Mouse (Mus musculus) fat pad, adult 2 months (tissue): ENCODE data around the gene Map4.
"Not testable (repeated sequence)": the region's sequence is repeated elsewhere in the genome, so short reads cannot be mapped to it uniquely, and the experiment has no call there.

Experiments
- DNase-seq: peaks from one replicate; pipeline ENCODE4 v3.0.0-alpha.2; 2011; ENCODE audit warnings: low read depth, low spot score; ENCODE audit errors: extremely low read depth

The Map4 gene

DNA sequence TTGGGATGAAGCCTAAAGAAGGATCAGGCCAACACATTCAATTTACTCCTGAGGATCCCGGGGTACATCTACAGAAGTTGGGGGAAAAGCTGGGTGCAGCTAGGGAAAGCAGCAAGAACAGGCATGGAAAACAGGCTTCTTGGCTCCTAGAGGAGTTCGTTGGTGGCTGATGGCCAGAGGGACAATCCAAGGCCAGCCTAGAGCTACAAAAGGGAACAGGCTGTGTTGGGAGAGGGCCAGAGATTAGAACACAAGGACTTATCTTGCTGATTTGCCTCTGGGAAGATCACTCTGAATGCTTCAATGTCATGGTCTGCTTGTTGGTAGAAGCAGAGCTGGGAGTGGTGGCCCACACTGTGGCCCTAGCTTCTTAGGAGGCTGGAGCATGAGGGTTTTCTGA is 13.3 kb upstream of the Map4 start:
- DNase-seq: no peak

DNA sequence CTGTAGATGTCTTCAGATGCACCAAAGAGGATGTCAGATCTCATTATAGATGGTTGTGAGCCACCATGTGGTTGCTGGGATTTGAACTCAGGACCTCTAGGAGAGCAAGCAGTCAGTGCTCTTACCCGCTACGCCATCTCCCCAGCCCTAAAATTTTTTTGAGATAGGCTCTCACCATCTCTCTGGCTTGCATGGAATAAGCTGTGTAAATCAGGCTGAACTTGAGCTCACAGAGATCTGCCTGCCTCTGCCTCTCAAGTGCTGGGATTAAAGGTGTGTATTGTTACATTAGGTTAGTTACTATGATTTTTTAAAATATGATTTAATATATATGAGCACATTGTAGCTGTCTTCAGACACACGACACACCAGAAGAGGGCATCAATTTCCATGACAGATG is 2.1 kb upstream of the Map4 start:
- no peak for DNase-seq

DNA sequence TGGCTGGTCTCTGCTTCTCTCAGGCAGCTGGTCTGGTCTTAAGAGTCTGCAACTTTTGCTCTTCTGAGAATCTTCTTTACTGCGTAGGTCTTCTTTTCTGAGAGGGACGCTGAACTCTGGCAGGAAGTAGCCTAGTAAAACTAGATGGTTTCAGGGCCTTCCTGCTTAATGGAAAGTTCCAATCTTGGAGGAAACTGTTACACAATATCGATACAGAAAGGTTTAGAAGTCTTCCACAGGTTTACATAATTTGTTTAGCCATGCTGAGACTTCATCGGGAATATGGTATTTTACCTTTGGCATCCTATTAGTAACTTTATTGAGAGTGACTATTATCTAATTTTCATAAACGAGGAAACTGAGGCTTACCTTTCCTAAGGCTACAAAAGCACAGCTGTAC is 1.2 kb upstream of the Map4 start:
- DNase-seq: no peak

DNA sequence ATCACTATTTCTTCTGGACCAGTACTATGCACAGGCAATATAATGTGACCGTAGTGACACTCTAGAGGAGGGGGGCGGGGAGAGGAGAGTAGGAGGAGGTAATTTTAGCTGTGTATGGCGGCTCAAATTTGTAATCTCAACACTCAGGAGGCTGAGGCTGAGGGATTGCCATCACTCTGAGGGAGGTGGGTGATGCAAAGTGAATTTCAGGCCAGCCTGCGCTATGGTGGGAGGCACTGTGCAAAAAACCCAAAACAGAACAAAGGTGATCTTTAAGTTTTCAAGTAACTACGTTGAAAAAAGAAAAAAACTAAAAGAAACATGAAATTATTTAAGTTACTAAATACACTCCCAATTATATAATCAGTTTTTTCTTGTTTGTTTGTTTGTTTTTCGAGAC is 508 bp upstream of the Map4 start:
- no peak for DNase-seq

DNA sequence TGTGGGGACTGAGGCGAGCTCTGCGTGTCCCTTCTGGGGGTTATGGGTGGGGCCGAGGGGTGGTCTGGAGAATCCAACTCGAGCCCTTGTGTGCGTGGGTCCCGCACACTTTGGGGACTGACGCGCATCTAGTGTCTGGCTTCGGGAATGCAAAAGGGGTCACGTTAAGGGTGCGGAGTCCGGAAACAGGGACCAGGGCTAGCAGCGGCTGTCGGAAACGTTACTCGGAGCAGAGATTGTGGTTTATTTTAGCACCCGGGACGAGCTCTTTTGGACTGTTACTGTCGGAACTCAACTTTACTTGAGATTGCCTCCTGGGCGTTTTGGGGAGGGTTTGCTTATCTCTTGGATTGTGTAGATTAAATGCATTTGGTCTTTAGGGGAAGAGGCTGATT is 1.1 kb downstream of the Map4 start:
- DNase-seq: no peak

DNA sequence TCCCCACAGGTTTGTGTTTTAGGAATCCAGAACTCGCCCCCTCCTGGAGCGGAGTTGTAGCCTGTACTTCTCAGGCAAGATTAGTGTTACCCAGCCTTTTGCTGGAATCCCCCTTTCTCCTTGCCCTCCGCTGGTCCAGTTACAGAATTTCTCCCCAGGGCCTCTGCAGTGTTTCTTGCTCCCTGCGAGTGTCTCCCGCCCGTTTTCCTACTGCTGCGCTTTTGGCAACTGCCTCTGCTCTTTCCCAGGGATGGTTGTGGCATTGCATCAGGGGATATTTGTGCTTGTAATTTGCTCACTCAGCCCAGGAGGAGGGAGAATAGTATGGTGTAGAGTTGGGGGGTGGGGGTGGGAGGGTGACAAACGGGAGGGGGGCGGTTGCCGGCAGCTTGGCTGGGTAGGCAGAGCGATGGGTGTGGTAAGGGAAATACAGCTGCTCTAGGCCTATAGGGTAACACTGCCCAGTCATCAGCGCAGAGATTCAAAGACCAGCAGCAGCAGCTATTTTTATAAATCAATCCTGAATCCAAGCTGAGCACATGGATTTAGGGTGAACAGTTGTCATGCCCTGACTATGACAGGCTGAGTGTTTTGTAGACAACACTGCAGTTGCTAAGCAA is 1.6 kb downstream of the Map4 start:
- DNase-seq: no peak

DNA sequence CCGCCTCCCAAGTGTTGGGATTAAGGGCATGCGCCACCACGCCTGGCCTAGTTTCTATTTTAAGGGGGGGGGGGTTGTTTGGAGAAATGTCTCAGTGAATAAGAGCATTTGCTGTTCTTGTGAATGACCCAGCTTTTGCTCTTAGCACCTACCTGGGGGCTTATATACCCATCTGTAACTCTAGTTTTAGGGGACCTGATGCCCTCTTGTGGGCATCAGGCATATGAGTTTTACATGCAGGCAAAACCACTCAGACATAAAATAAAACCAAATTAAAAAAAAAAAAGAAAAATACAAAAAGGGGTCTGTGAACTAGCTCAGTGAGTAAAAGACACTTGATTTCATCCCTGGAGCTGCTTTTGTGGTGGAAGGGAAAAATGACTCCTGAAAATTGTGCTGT is 8.1 kb downstream of the Map4 start:
- DNase-seq: no peak

DNA sequence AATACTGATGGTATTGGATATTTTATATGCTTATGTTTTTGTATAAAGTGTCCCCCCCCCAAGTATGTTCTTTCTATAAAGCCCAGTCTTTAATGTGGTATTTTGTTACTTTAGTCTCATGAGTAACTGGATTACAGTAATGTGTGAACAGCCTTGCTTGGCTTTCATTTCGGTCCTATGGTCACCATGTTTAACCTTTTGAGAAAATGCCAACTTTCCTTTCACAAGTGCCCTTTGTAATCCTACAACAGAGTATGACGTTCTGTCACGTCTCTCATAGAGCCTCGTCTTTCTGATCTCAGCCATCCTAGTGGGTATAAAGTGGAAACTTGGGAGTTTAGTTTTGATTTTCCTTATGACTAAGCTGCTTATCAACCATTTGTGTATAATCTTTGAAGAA is 11.5 kb downstream of the Map4 start:
- no peak for DNase-seq

DNA sequence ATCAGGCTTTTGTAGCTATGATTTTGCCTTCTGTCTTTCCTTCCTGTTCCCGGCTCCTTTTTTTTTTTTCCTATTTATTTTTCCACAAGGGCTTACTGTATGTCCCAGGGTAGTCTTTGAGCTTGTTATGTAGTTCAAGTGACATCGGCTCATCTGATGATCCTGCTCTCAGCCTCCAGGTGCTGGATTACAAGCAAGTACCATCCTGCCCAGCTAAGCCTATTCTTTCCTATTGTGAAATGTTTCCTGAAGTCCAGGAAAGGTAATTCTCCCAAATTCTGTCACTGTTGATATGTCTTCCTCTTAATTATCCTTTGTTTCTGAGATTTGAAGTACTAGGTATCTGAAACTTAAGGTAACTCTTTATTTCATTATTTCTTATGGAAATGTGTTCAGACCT is 13.5 kb downstream of the Map4 start:
- peak; percentile 76 for DNase-seq

DNA sequence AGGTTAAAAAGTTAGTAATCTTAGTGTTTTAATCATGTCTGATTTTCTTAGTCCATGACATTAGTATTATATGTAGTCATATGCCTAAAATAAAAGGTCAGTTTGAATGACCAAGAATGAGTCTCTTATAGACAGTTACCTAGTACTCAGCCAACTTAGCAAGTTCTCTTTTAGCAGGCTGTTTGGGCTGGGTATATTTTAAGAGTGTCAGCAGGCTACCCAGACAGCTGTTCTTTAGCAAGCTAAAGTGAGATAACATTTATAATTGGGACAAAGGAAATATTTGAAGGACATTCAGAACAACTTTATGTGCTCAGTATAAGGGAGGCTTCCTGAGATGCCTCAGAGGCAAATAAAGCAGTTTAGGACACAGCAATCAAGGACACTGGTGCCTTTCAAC is 17.3 kb downstream of the Map4 start:
- DNase-seq: no peak

DNA sequence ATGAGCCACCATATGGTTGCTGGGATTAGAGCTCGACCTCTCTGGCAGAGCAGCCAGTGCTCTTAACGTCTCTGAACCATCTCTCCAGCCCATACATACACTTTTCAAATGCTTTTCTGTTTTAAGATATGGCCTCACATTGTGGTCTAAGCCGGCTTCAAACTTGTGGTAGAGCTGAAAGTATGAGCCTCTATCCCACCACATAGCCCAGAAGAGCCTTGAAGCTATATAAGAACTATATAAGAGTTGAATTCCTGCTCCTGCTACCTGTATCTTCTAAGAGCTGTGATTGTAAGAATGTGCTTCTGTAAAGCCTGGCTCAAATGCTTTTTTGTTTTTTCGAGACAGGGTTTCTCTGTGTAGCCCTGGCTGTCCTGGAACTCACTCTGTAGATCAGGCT is 18.5 kb downstream of the Map4 start:
- no peak for DNase-seq

DNA sequence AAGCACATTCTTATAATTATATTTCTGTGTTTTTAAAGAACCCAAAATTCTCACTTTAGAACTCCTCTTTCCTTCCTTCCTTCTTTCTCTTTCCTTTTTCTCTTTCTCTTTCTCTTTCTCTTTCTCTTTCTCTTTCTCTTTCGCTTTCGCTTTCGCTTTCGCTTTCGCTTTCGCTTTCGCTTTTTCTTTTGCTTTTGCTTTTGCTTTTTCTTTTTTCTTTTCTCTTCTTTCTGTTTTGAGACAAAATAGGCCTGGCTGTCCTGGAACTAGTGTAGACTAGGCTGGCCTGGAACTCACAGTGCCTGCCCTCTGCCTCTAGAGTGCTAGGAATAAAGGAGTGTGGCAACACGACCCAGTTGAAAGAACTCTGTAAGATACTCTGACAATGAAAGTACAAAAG is 22.3 kb downstream of the Map4 start:
- no peak for DNase-seq

DNA sequence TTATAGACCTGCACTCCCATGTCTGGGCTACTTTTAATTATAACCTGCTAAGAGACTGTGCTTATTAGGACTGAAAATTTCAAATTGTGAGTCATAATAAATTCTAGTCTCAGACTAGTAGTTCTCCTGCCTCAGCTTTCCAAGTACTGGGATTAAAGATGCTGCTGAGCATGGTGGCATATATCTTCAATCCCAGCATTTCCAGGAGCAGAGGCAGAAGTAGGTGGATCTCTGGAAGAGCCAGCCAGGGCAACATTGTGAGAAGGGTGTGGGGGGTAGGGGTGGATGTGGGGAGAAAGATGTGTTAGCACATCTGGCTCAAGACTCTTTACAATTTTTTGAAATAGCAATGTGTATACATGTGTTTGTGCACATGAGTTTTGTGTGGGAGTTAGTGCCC is 23.4 kb downstream of the Map4 start:
- no peak for DNase-seq

DNA sequence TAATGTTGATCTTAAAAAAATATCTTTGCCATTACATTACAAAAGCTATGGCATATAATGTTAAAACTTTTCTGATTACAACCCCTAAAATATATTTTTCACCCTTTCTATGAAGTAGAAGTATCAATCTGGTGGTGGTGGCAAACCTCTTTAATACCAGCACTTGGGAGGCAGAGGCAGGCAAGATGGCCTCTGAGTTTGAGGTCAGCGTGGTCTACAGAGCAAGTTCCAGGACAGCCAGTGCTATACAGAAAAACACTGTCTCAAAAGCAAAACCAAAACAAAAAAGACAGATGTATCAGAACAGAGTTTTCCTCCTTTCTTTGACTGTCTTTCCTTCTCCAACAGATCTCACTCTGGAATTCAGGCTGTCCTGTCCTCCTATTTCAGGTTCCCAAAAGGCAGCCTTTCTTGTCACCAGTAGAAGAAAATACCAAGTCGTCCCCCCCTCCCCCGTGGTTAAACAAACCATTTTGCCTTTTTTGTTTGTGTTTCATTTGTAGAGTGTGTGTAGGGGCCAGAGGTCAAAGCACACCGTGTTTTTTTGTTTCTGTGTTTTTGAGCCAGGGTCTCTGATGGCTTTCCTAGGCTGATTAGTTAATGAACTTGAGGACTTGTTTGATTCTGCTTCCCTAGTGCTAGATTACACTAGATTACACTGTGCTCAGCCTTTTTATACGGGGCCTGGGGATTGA is 28.3 kb downstream of the Map4 start:
- no peak for DNase-seq

DNA sequence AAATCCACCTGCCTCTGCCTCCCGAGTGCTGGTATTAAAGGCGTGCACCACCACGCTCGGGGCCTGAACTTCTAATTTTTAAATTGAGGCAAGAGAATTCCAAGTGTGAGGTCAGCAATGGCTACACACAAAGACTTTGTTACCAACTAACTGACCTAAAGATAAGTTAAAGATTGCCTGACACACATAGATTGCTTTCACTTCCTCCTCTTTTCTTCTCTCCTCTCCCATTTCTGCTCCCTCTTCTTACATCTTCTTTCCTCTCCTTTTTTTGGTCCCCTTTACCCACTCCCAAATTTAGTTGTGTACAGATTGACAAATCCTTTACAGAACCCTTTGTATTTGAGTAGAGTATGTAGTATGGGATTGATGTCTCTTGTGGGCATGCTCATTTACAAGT is 29.3 kb downstream of the Map4 start:
- no peak for DNase-seq

DNA sequence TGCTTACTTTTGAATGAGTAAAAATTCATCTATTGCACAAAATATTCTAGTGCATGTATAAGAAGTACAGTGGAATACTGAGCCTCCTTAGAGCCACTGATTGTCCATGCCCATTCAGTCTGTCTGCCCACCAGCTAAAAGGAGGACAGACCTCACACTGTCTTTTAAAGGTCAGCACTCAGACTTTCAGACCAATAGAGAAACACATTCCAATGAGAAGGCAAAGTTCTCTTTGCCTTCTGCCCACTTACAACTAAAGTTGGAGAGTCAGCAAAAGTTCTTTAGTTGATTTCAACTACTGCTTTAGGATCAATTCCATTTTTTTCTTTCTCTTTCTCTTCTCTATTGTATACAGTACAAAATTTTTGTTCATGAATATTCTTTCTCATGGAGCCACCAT is 33.5 kb downstream of the Map4 start:
- no peak for DNase-seq

DNA sequence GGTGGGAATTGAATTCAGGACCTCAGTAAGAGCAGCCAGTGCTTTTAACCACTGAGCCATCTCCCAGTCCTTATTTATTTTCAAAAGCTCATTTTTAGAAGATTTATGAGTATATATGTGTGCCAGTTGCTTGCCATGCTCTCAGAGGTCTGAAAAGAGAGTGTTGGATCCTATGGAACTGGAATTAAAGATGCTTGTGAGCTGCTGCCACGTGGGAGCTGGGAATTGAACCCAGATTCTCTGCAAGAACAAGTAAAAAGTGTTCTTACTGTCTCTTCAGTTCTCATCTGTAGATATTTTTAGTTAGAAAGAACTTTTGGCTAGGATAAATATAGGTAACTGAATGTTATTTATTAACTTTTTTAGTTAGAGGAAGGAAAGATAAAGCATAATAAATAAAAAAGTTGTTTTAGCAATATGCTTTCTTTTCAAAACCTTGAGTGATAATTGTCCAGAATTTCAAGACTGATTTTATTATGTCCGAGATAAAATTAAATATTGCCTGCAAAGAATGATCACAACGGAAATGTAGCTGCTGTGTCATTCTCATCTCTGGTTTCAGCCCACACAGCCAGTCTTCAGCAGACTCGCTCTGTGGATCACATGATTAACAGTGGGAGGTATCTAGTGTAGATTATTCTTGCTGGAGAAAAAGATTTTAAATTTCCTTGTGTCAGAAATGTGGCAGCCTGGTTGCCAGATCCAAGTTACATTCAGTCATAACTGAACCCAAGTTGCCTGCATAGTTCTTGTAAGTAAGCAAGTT is 37.3 kb downstream of the Map4 start:
- no peak for DNase-seq

DNA sequence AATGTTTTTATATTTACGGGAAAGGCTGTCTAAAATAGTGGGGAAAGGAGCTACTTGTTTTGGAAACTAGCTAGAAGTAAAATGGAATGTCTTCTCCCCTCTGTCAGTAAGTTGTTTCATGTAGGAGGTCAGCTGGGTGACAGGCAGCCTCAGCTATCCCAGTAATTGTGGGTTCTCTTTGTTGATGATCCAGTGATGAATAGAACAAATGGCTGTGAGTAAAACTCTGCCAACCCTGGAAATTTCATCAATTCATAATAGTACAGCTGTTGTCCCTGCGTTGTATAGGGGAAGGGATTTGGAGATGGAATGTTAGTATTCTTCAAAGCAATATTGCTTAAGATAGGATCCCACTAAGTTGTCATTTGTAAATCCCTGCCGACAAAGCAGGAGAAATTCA is 37.9 kb downstream of the Map4 start:
- DNase-seq: no peak

DNA sequence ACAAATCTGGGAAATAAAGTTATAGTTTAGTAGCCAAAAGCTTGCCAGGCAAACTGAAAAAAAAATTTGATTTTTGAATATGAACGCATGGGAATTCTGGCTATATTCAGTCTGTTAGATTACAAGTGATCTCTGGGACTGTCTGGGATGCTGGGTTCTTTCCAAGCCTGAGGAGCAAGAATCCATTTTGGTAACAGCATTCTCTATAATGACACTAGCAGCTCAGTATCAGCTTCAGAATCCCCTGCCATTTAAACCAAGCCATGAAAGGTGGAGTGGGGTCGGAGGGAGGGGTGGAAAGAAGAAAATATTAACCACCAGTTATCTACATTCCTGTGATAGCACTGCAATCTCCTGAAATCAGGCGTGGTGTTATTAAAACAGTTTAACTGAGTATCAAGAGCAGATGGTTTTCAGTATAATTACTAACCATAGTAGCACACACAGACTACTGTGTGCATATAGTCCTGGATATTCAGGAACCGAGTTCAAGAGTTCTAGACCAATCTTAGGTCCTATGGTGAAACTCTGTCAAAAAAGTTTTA is 38.6 kb downstream of the Map4 start:
- no peak for DNase-seq

DNA sequence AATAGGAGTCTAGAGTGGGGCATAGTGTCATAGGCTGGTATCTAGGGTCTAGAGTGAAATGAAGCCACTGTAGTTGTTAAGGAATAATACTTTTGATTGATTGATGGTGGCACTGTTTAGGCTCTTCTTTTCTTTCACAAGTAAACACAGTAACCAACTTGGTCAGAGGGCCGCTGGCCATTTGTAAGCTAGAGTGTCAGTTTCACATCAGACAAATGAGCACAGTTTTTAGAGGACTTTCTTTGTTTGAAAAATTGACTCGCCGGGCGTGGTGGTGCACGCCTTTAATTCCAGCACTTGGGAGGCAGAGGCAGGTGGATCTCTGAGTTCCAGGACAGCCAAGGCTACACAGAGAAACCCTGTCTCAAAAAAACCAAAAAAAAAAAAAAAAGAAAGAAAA is 40.5 kb downstream of the Map4 start:
- DNase-seq: not testable (repeated sequence)

DNA sequence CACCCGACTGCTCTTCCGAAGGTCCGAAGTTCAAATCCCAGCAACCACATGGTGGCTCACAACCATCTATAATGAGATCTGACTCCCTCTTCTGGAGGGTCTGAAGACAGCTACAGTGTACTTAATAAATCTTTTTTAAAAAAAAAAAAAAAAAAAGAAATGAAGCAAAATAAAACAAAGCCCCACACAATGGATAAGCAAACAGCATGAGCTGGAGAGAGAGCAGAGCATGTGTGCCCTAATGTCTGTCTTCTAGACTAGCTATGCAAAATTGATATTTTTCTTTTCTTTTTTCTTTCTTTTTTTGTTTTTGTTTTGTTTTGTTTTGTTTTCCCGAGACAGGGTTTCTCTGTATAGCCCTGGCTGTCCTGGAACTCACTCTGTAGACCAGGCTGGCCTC is 49.0 kb downstream of the Map4 start:
- not testable (repeated sequence) for DNase-seq

DNA sequence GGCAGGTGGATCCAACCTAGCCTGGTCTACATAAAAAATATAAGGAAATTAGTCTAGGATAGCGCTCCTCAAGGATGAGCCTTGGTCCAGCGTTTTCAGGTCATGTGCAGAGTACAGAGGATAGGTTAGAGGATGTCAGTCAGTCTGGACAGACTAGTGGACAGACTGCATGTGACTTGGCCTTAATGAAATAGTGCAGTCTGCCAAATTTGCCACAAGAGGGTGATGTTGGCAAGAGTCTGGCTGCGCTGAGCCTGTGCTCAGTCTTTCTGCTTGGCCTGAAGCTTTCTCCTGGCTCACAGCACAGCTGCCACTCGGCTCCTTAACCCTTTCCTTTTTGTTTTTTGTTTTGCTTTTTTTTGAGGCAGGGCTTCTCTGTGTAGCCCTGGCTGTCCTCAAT is 54.2 kb downstream of the Map4 start:
- DNase-seq: peak; percentile 31
